Mouse (Mus musculus): ENCODE measurements around the gene Mphosph9. TPM values are rescaled to one million over a fixed set of nuclear protein-coding genes. Genes with fewer than 3 reads are reported as not detected.

Mphosph9 gene
- polyA plus RNA-seq, 1 experiment from 2014 or later: 9.3 TPM

DNA sequence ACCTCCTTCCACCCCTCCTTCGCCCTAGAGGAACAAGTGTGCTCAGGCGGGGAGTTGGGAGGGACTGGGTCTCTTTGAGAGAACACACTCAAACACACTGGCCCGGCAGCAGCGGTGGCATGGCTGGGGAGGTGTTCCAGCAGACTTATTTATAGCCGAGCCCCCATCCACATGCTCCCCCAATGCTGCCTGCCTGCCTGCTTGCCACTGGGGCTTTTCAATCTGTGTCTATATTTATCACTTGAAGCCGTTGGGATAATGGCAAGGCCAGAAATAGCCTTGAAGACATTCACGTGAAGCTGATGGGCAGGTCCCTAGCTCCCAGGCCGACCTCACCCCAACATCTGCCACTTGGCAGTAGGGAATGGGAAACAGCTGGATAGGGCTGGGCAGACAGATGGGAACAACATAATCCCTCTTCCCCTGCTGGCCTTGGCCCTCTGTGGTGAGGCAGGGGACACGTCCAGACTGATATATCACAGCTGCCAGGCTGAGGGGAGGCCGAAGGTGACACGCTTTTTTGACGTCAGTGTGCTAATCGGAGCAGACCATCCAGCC lies 121.2 kb downstream of the Mphosph9 start:
- no peaks in the 10 kb centered on the region for H3K36me3 ChIP-seq (ENCODE audit: control insufficient read depth, insufficient read depth, low read length)
- 24% methylated on average over 13 of the region's 13 CpGs for WGBS
- H3K4me1 ChIP-seq (ENCODE audit: control insufficient read depth, insufficient read depth, low read length): peaks cover 7% of the 10 kb centered on the region; the same call in 1 of the 2 replicates
- no peaks in the 10 kb centered on the region; the same call in 1 of the 2 replicates for H3K27me3 ChIP-seq (replicated peaks; ENCODE audit: control insufficient read depth, insufficient read depth, low read length)
- DNase-seq (ENCODE audit: low spot score) (peak; percentile 69), ATAC-seq (ENCODE audit: low read depth) (peak; percentile 82)
- no peak overlapping the region for H3K9ac ChIP-seq (ENCODE audit: low read depth, low read length)
- H3K27ac ChIP-seq (replicated peaks; ENCODE audit: low read depth, low read length): no peak overlapping the region
- no peak overlapping the region for H3K4me3 ChIP-seq (ENCODE audit: low read depth, low read length)
- no peaks in the 10 kb centered on the region for H3K9me3 ChIP-seq (ENCODE audit: control insufficient read depth, low read length)
- no peak overlapping the region for H3K4me2 ChIP-seq (ENCODE audit: low read depth, low read length)

DNA sequence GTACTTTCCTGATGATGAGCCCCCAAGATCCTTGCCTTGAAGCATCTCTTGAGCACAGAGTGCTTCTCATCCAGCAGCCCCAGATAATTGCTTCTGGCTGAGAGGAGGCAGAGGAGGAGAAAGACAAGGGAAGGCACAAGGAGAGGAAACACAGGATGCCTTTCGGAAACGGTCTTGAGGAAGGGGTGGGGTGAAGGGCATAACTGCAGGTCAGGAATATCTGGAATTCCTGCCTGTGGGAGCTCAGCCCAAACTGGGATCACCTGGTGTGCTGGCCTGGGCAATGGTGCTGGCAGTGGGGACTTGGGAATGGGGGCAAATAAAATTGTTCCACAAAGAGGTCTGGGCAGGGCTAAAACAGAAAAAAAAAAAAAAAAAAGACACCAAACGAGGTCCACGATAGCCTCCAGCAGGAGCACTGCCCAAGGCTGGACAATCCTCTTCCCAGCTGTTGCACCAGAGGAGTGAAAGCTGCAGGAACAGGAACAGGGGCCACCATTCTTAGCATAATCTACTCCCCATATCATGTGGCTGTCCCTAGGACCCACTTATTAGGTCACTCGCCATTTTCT lies 121.9 kb downstream of the Mphosph9 start:
- Histone ChIP-seq H3K9ac (ENCODE audit: low read depth, low read length) (0 out of 2 replicates have a peak overlapping the region, but pooled peaks have one; percentile 22), H3K27me3 (replicated peaks; ENCODE audit: control insufficient read depth, insufficient read depth, low read length) (no peaks in the 10 kb centered on the region; the same call in 1 of the 2 replicates), H3K4me3 (ENCODE audit: low read depth, low read length) (no peak overlapping the region), H3K4me2 (ENCODE audit: low read depth, low read length) (no peak overlapping the region), H3K9me3 (ENCODE audit: control insufficient read depth, low read length) (no peaks in the 10 kb centered on the region), H3K36me3 (ENCODE audit: control insufficient read depth, insufficient read depth, low read length) (no peaks in the 10 kb centered on the region), H3K4me1 (ENCODE audit: control insufficient read depth, insufficient read depth, low read length) (peaks cover 7% of the 10 kb centered on the region; the same call in 1 of the 2 replicates), H3K27ac (replicated peaks; ENCODE audit: low read depth, low read length) (0 out of 2 replicates have a peak overlapping the region, but pooled peaks have one; percentile 11)
- ATAC-seq (ENCODE audit: low read depth) (no peak), DNase-seq (ENCODE audit: low spot score) (no peak)
- WGBS: 35% methylated on average over 5 of the region's 5 CpGs

DNA sequence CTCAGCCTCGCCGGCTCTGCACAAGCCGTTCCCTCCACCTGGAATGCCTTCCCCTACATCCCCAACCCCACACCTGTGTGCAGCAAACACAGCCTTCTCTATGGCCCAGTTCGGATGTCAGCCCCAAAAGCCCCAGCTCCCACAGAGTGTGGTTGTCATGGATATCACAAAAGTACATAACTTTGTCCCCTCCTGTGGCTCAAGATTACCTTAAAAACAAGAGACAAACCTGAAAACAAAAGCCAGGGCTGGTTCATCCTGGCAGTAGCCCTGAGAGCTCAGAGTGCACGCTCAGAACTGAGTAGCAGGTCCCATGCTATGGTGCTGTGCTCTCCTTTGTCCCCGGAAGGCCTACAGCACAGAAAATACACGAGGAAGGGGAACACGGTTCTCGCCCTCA lies 122.6 kb downstream of the Mphosph9 start:
- ATAC-seq (ENCODE audit: low read depth): no peak
- Histone ChIP-seq H3K9ac (ENCODE audit: low read depth, low read length) (0 out of 2 replicates have a peak overlapping the region, but pooled peaks have one; percentile 8), H3K27me3 (replicated peaks; ENCODE audit: control insufficient read depth, insufficient read depth, low read length) (no peaks in the 10 kb centered on the region; the same call in 1 of the 2 replicates), H3K9me3 (ENCODE audit: control insufficient read depth, low read length) (no peaks in the 10 kb centered on the region), H3K27ac (replicated peaks; ENCODE audit: low read depth, low read length) (no peak overlapping the region), H3K4me3 (ENCODE audit: low read depth, low read length) (no peak overlapping the region), H3K36me3 (ENCODE audit: control insufficient read depth, insufficient read depth, low read length) (no peaks in the 10 kb centered on the region), H3K4me1 (ENCODE audit: control insufficient read depth, insufficient read depth, low read length) (peaks cover 7% of the 10 kb centered on the region; the same call in 1 of the 2 replicates), H3K4me2 (ENCODE audit: low read depth, low read length) (no peak overlapping the region)
- WGBS: 74% methylated on average over 9 of the region's 9 CpGs
- DNase-seq (ENCODE audit: low spot score): no peak

DNA sequence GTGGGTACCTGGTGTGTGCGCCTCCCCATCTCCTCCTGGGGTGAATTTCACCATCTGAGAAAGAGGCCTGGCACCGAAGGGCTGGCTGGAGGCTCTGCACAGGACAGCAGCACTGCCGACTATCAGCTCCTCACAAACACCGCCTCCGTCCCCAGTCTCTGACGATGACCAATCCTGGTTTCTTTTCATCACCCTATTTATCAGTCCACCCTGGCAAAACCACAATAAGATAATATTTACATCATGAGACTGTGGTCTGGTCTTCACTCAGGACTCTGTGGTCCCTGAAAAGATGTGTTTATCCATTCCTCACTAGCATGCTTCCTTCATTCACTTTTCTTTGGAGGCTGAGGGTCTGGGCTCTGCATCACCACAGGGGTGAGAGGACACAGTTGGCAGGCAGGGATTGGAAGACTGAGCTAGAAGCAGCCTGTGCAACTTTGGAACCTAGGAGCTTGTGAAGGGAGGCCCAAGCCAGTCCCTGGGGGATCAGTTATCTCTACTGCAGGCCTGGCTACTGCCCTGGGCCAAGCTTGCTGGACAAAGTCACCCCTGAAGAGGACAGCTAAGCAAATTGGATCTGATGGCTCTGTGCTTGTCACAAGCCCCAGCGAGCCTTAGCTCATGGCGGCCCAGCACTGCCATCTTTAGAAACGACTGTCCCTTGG lies 123.5 kb downstream of the Mphosph9 start:
- ATAC-seq (ENCODE audit: low read depth) (no peak), DNase-seq (ENCODE audit: low spot score) (no peak)
- H3K9me3 ChIP-seq (ENCODE audit: control insufficient read depth, low read length): no peaks in the 10 kb centered on the region
- no peak overlapping the region for H3K4me2 ChIP-seq (ENCODE audit: low read depth, low read length)
- H3K4me1 ChIP-seq (ENCODE audit: control insufficient read depth, insufficient read depth, low read length): peaks cover 7% of the 10 kb centered on the region; the same call in 1 of the 2 replicates
- H3K9ac ChIP-seq (ENCODE audit: low read depth, low read length): no peak overlapping the region
- H3K27ac ChIP-seq (replicated peaks; ENCODE audit: low read depth, low read length): no peak overlapping the region
- H3K27me3 ChIP-seq (replicated peaks; ENCODE audit: control insufficient read depth, insufficient read depth, low read length): no peaks in the 10 kb centered on the region; the same call in 1 of the 2 replicates
- no peak overlapping the region for H3K4me3 ChIP-seq (ENCODE audit: low read depth, low read length)
- no peaks in the 10 kb centered on the region for H3K36me3 ChIP-seq (ENCODE audit: control insufficient read depth, insufficient read depth, low read length)
- WGBS: 82% methylated on average over 9 of the region's 9 CpGs

DNA sequence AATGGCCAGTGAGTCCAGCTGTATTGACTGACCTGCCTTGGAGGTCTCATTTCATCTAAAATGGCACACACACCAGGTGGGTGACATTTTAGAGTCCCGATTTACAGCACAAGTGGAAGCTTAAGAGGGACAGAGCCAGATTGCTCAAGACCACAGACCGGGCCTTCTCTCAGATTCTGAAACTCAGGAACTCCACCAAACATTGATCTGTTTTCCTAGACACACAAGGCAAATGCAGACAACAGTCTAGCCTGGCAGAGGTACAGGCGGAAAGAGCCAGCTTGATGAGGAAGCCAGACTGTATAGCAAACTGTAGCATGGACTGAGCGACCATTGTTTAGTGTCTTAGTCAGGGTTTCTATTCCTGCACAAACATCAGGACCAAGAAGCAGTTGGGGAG lies 124.5 kb downstream of the Mphosph9 start:
- Histone ChIP-seq H3K27me3 (replicated peaks; ENCODE audit: control insufficient read depth, insufficient read depth, low read length) (no peaks in the 10 kb centered on the region; the same call in 1 of the 2 replicates), H3K36me3 (ENCODE audit: control insufficient read depth, insufficient read depth, low read length) (no peaks in the 10 kb centered on the region), H3K4me2 (ENCODE audit: low read depth, low read length) (no peak overlapping the region), H3K9ac (ENCODE audit: low read depth, low read length) (no peak overlapping the region), H3K9me3 (ENCODE audit: control insufficient read depth, low read length) (no peaks in the 10 kb centered on the region), H3K4me3 (ENCODE audit: low read depth, low read length) (no peak overlapping the region), H3K4me1 (ENCODE audit: control insufficient read depth, insufficient read depth, low read length) (peaks cover 7% of the 10 kb centered on the region; the same call in 1 of the 2 replicates), H3K27ac (replicated peaks; ENCODE audit: low read depth, low read length) (no peak overlapping the region)
- ATAC-seq (ENCODE audit: low read depth) (no peak), DNase-seq (ENCODE audit: low spot score) (no peak)
- WGBS: 85% methylated on average over 4 of the region's 4 CpGs

DNA sequence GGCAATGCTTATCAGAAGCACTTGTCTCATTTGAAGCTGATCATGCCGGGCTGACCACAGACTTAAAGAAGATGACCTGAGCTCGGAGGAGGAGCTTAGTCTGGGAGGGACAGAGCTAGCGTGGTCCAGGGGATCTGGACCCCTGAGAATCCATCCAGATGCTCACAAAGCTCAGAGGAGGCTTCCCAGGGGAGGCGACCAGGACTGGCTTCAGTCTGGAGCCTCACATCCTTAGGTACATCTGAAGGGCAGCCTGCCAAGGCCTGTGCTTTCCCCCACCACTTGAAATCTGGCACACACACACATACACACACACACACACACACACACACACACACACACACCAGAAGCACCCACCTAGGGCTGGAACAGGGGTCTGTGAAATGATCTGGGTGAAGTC lies 125.7 kb downstream of the Mphosph9 start:
- no peaks in the 10 kb centered on the region; the same call in 1 of the 2 replicates for H3K27me3 ChIP-seq (replicated peaks; ENCODE audit: control insufficient read depth, insufficient read depth, low read length)
- no peak overlapping the region for H3K9ac ChIP-seq (ENCODE audit: low read depth, low read length)
- H3K9me3 ChIP-seq (ENCODE audit: control insufficient read depth, low read length): no peaks in the 10 kb centered on the region
- H3K27ac ChIP-seq (replicated peaks; ENCODE audit: low read depth, low read length): no peak overlapping the region
- ATAC-seq (ENCODE audit: low read depth): no peak
- DNase-seq (ENCODE audit: low spot score): no peak
- no peak overlapping the region for H3K4me3 ChIP-seq (ENCODE audit: low read depth, low read length)
- H3K4me1 ChIP-seq (ENCODE audit: control insufficient read depth, insufficient read depth, low read length): peaks cover 4% of the 10 kb centered on the region; the same call in 1 of the 2 replicates
- H3K4me2 ChIP-seq (ENCODE audit: low read depth, low read length): no peak overlapping the region
- H3K36me3 ChIP-seq (ENCODE audit: control insufficient read depth, insufficient read depth, low read length): no peaks in the 10 kb centered on the region
- WGBS: 47% methylated on average over 3 of the region's 4 CpGs

DNA sequence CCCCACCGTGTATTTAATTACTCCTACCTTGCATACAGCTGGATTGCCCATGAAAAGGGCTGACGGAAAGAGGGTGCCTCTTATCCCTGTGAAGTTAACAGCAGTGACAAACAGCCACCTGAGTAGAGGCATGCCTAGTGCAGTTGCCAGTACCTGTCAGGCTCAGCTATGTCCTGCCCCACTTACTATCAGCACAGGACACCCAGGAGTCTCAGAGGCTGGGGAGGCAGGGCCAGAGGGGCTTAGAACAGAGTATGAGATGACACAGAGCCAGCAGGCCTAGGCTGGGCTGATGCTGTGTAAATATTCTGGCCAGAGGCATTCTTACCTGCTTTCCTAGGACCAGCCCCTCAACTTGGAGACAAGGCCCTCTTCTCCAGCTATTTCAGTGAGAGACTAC lies 126.2 kb downstream of the Mphosph9 start:
- H3K9ac ChIP-seq (ENCODE audit: low read depth, low read length): no peak overlapping the region
- no peak overlapping the region for H3K4me2 ChIP-seq (ENCODE audit: low read depth, low read length)
- no peak for DNase-seq (ENCODE audit: low spot score)
- no peaks in the 10 kb centered on the region; the same call in 1 of the 2 replicates for H3K27me3 ChIP-seq (replicated peaks; ENCODE audit: control insufficient read depth, insufficient read depth, low read length)
- no peaks in the 10 kb centered on the region for H3K9me3 ChIP-seq (ENCODE audit: control insufficient read depth, low read length)
- no peaks in the 10 kb centered on the region for H3K36me3 ChIP-seq (ENCODE audit: control insufficient read depth, insufficient read depth, low read length)
- H3K27ac ChIP-seq (replicated peaks; ENCODE audit: low read depth, low read length): no peak overlapping the region
- H3K4me1 ChIP-seq (ENCODE audit: control insufficient read depth, insufficient read depth, low read length): peaks cover 4% of the 10 kb centered on the region; the same call in 1 of the 2 replicates
- no peak overlapping the region for H3K4me3 ChIP-seq (ENCODE audit: low read depth, low read length)
- ATAC-seq (ENCODE audit: low read depth): no peak
- WGBS: 71% methylated on average over 2 of the region's 2 CpGs
